Mouse (Mus musculus): ENCODE results near the gene Ccn2.

DNA sequence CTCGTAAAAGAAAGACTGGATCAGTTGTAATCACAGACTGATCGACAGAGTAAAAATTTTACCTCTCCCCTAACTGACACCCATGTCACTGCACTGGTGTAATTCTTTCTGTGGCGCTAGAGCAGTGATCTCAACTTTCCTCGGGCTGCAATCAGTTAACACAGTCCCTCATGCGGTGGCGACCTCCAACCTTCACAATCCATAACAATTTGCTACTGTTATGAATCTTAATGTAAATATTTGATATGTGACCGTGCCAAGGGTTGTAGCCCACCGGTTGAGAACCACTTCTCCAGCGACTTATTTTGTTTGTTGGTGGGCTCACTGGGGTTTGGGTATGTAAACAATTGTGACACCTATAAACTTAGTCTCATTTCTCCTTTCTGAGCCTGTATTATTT is 33.2 kb downstream of the Ccn2 start:
- TF ChIP-seq POLR2A (IDR thresholded peaks at IDR 0.05; ENCODE audit: insufficient read depth, low read depth, low read length) (no peak), EP300 (IDR thresholded peaks at IDR 0.05; ENCODE audit: insufficient read depth, low read depth, low read length) (no peak), CTCF (IDR thresholded peaks at IDR 0.05) (no peak)
